Mouse (Mus musculus): Measurements from ENCODE around the gene Rsl24d1. TPM values are rescaled to one million over a fixed set of nuclear protein-coding genes. Genes with fewer than 3 reads are reported as not detected.

The Rsl24d1 gene
- total RNA-seq, 4 experiments from 2014 or later: 47.4 to 55.9 (median 49.5) TPM

Other genes starting within 250 kb of the Rsl24d1 start
- 10 to 100 TPM; 12.9 to 16.4 (median 14.2) TPM for gene Pygo1, start 187.8 kb upstream of the Rsl24d1 start, total RNA-seq (2022)
- gene Dyx1c1, start 154.6 kb upstream of the Rsl24d1 start, total RNA-seq (2022): under 1 TPM; 0.41 to 0.72 (median 0.56) TPM
- gene Gm44503, start 154.6 kb upstream of the Rsl24d1 start, total RNA-seq (2022): not detected
- 1 to 10 TPM; 6.4 to 7.9 (median 7.6) TPM for gene Ccpg1os, start 128.0 kb upstream of the Rsl24d1 start, total RNA-seq (2022)
- gene Ccpg1, start 128.0 kb upstream of the Rsl24d1 start, total RNA-seq (2022): 100 to 1,000 TPM in 1 of 4 experiments, 10 to 100 TPM in 3; 88.1 to 113 (median 97.9) TPM
- 1 to 10 TPM; 1.9 to 3.3 (median 2.6) TPM for gene Pigb, start 73.0 kb upstream of the Rsl24d1 start, total RNA-seq (2022)
- 1 to 10 TPM; 4.3 to 7.0 (median 5.1) TPM for gene Rab27a, start 68.6 kb upstream of the Rsl24d1 start, total RNA-seq (2022)
- gene Khdc3, start 11.6 kb upstream of the Rsl24d1 start, total RNA-seq (2022): not detected
- gene Gm20509, start 11.0 kb upstream of the Rsl24d1 start, total RNA-seq (2022): not detected

Data from heart, adult 8-10 months (tissue).